Mouse (Mus musculus): ENCODE results near the gene Limk1.

DNA sequence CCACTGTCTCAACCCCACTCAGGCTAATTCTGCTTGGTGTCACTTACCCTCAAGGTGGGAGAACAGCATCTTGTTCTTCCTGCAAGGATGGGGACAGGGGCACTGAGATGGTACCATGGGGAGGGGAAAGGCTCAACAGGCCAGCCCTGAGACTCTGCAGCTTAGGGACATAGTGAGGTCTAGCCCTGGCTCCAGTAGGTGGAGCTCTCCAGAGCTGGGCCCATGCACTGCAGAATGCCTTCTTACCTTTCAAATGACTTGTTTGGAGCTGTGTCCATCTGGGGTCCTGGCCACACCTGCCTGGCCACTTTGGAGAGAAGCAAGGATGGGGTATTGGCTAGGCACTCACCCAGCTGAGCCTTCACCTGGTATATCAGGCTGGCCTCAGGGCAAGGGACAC is 82.1 kb downstream of the Limk1 start:
- TF ChIP-seq CTCF (IDR thresholded peaks at IDR 0.05; ENCODE audit: borderline replicate concordance, extremely low read depth, insufficient read depth, insufficient read length) (no peak), POLR2A (IDR thresholded peaks at IDR 0.05; ENCODE audit: borderline replicate concordance, extremely low read depth, insufficient read depth, insufficient read length, poor library complexity, severe bottlenecking) (no peak)

All from brain, embryonic 14.5 days (tissue).